Mouse (Mus musculus) liver, embryonic 14.5 days (tissue): ENCODE measurements around the gene Aurka.

ENCODE experiments used
- CTCF ChIP-seq: IDR thresholded peaks from 2 replicates; pipeline ENCODE4 v1.5.1; 2016; ENCODE audit warnings: antibody characterized with exemption, low read depth, control low read depth
- EP300 ChIP-seq: IDR thresholded peaks from 2 replicates; pipeline ENCODE4 v1.6.1; 2016; ENCODE audit warnings: antibody characterized with exemption, low read depth

DNA sequence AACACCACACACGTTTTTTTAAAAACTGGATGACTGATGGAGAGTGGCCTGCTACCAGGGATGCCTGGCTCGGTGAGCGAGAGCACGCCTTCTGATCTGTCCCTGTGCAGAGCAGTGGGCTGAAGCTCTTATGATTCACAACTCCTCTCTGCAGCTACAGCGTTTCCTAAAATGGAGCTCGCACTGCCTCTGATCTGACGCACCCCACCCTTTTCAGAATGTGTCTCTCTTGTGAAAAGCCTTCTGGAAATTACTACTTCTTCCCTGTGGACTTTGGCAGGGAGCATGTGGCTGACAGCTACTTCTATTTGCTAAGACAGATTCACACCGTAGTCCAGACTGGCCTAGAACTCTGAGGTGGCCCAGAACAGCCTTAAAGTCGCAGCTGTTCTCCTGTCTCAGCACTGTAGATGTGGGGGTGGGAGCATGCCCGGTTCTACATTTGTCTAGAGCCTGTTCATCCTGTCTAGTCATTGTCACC, 21.7 kb upstream of the Aurka start:
- no peak for TF ChIP-seq EP300
- no peak for TF ChIP-seq CTCF
